Mouse (Mus musculus): ENCODE data around the gene Gjd3. TPM values are rescaled to one million over a fixed set of nuclear protein-coding genes. Genes with fewer than 3 reads are reported as not detected.

The Gjd3 gene
- polyA plus RNA-seq, 1 experiment from 2014 or later, result 0.56 TPM

DNA sequence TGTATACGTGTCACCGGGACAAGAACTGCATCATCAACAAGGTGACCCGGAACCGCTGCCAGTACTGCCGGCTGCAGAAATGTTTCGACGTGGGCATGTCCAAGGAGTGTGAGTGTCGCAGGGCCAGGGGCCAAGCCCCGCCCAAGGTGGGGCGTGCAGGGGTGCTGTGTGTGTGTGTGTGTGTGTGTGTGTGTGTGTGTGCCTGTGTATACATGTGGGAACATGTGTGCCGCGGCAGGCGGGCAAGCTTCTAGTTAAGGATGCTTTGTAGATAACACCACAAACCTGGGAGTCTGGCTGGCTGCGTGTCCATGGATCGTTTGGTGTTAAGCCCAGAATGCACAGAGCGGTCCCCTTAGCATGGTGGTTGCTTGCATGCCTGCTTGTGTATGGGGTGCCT is 14.7 kb downstream of the Gjd3 start:
- WGBS, result 54% methylated on average over 15 of the region's 16 CpGs
- Histone ChIP-seq H3K9ac (ENCODE audit: low read depth, low read length) (0 out of 2 replicates have a peak overlapping the region, but pooled peaks have one; percentile 8), H3K4me2 (ENCODE audit: low read depth, low read length) (no peak overlapping the region), H3K27me3 (replicated peaks; ENCODE audit: control insufficient read depth, insufficient read depth, low read length) (no peaks in the 10 kb centered on the region), H3K9me3 (ENCODE audit: control insufficient read depth, low read length) (no peaks in the 10 kb centered on the region), H3K4me3 (ENCODE audit: low read depth, low read length) (no peak overlapping the region), H3K36me3 (ENCODE audit: control insufficient read depth, insufficient read depth, low read length) (peaks cover 63% of the 10 kb centered on the region), H3K4me1 (ENCODE audit: control insufficient read depth, insufficient read depth, low read length) (peaks cover 79% of the 10 kb centered on the region), H3K27ac (replicated peaks; ENCODE audit: low read depth, low read length) (peak overlapping the region; percentile 68)
- DNase-seq (ENCODE audit: low spot score) (no peak), ATAC-seq (ENCODE audit: low read depth) (no peak)

DNA sequence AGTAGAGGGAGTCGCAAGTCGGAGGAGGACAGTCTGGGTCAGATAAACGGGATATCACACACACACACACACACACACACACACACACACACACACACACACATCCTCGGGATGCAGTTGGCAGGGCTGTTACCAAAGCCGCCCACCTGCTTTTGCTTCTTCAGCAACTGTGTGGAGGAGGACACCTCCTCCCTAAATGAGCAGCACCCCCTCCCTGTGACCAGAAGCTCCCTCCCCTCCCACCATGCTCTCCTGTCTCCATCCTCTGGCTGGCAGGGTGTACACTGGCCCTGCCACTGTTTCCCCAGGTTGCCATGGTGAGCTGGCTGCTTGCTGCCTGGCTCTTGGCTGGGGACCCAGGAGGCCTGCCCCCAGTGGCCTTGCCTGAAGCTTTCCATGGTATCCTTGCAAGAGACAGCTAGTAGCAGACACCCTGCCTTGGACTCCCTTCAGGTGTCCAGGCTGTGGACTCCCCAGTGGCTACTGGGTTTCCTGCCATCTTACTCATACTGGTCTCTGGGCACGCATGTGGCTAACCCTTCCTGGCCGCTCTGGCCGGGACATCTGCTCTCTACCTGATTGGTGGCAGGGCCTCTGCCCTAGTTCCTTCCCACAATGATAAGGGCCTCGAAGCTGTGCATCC is 16.2 kb downstream of the Gjd3 start:
- Histone ChIP-seq H3K9me3 (ENCODE audit: control insufficient read depth, low read length) (no peaks in the 10 kb centered on the region), H3K9ac (ENCODE audit: low read depth, low read length) (0 out of 2 replicates have a peak overlapping the region, but pooled peaks have one; percentile 7), H3K27ac (replicated peaks; ENCODE audit: low read depth, low read length) (peak overlapping the region; percentile 36), H3K36me3 (ENCODE audit: control insufficient read depth, insufficient read depth, low read length) (peaks cover 48% of the 10 kb centered on the region), H3K4me3 (ENCODE audit: low read depth, low read length) (no peak overlapping the region), H3K27me3 (replicated peaks; ENCODE audit: control insufficient read depth, insufficient read depth, low read length) (no peaks in the 10 kb centered on the region), H3K4me2 (ENCODE audit: low read depth, low read length) (peak overlapping the region; percentile 93; the same call in 1 of the 2 replicates), H3K4me1 (ENCODE audit: control insufficient read depth, insufficient read depth, low read length) (peaks cover 92% of the 10 kb centered on the region)
- DNase-seq (ENCODE audit: low spot score) (no peak), ATAC-seq (ENCODE audit: low read depth) (no peak)
- 42% methylated on average over 8 of the region's 9 CpGs for WGBS

- no peak for ATAC-seq (ENCODE audit: low read depth)
- Histone ChIP-seq H3K36me3 (ENCODE audit: control insufficient read depth, insufficient read depth, low read length) (peaks cover 38% of the 10 kb centered on the region), H3K27ac (replicated peaks; ENCODE audit: low read depth, low read length) (peak overlapping the region; percentile 85), H3K27me3 (replicated peaks; ENCODE audit: control insufficient read depth, insufficient read depth, low read length) (no peaks in the 10 kb centered on the region), H3K4me3 (ENCODE audit: low read depth, low read length) (peak overlapping the region; percentile 59; the same call in 1 of the 2 replicates), H3K4me2 (ENCODE audit: low read depth, low read length) (peak overlapping the region; percentile 93), H3K4me1 (ENCODE audit: control insufficient read depth, insufficient read depth, low read length) (peaks cover 96% of the 10 kb centered on the region), H3K9me3 (ENCODE audit: control insufficient read depth, low read length) (no peaks in the 10 kb centered on the region), H3K9ac (ENCODE audit: low read depth, low read length) (peak overlapping the region; percentile 47; the same call in 1 of the 2 replicates)
- 11% methylated on average over 11 of the region's 11 CpGs for WGBS
- peak; percentile 40 for DNase-seq (ENCODE audit: low spot score)
These were observed 17.3 kb downstream of the Gjd3 start for GRCm38 (mm10) chr11:98965416-98966077.

DNA sequence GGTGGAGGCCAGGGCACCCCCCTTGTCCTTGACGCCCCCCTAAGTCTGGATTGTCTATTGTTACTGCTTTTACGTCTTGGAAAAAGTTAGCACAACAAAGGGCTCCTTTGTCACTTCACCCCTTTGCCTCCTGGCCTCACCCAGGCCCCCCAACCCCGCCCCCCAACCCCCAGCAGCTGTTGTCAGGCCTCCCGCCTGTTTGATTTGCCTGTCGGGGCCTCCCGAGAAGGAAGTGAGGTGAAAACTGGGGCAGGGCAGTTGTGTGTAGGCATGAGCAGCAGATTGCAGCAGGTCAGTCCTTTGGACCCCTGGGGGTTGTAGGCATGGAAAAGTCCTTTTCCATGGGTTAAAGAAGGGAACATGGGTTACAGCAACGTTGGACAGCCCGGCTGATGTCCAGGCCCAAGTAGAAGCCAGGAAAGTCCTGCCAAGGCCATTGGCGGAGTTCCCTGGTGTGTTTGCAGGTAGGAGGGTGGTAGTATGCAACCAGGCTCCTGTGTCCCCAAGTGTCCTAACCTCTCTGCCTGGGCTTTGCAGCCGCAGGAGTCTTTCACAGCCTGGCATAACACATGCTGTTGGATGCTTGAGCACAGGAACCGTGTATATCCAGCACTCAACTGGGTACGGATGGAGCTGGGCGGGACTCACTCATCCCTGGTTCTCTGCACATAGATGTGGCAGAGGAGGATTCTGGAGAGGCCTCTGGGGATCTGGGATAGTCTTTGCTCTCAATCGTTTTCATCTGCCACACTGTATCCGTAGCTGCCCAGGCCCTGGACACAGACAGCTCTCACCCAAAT is 18.0 kb downstream of the Gjd3 start:
- DNase-seq (ENCODE audit: low spot score), result peak; percentile 60

GRCm38 (mm10) chr11:98964201-98964615 is 18.6 kb downstream of the Gjd3 start:
- H3K4me2 ChIP-seq (ENCODE audit: low read depth, low read length), result peak overlapping the region; percentile 93
- peak overlapping the region; percentile 59 for H3K4me3 ChIP-seq (ENCODE audit: low read depth, low read length)
- peak overlapping the region; percentile 85 for H3K27ac ChIP-seq (replicated peaks; ENCODE audit: low read depth, low read length)
- DNase-seq (ENCODE audit: low spot score) (no peak), ATAC-seq (ENCODE audit: low read depth) (no peak)
- H3K36me3 ChIP-seq (ENCODE audit: control insufficient read depth, insufficient read depth, low read length), result peaks cover 26% of the 10 kb centered on the region
- peak overlapping the region; percentile 51 for H3K9ac ChIP-seq (ENCODE audit: low read depth, low read length)
- 13% methylated on average over 6 of the region's 6 CpGs for WGBS
- H3K9me3 ChIP-seq (ENCODE audit: control insufficient read depth, low read length), result no peaks in the 10 kb centered on the region
- H3K4me1 ChIP-seq (ENCODE audit: control insufficient read depth, insufficient read depth, low read length), result peaks cover 92% of the 10 kb centered on the region
- no peaks in the 10 kb centered on the region for H3K27me3 ChIP-seq (replicated peaks; ENCODE audit: control insufficient read depth, insufficient read depth, low read length)

More for the DNA sequence above, 18.0 kb downstream of the Gjd3 start:
- H3K9me3 ChIP-seq (ENCODE audit: control insufficient read depth, low read length), result no peaks in the 10 kb centered on the region
- peak overlapping the region; percentile 47; the same call in 1 of the 2 replicates for H3K9ac ChIP-seq (ENCODE audit: low read depth, low read length)
- H3K4me2 ChIP-seq (ENCODE audit: low read depth, low read length), result peak overlapping the region; percentile 93
- H3K27me3 ChIP-seq (replicated peaks; ENCODE audit: control insufficient read depth, insufficient read depth, low read length), result no peaks in the 10 kb centered on the region
- ATAC-seq (ENCODE audit: low read depth), result no peak
- peak overlapping the region; percentile 59 for H3K4me3 ChIP-seq (ENCODE audit: low read depth, low read length)
- H3K36me3 ChIP-seq (ENCODE audit: control insufficient read depth, insufficient read depth, low read length), result peaks cover 30% of the 10 kb centered on the region
- 20% methylated on average over 15 of the region's 15 CpGs for WGBS
- H3K27ac ChIP-seq (replicated peaks; ENCODE audit: low read depth, low read length), result peak overlapping the region; percentile 85
- peaks cover 92% of the 10 kb centered on the region for H3K4me1 ChIP-seq (ENCODE audit: control insufficient read depth, insufficient read depth, low read length)

GRCm38 (mm10) chr11:98963191-98964021 is 19.4 kb downstream of the Gjd3 start:
- peak overlapping the region; percentile 93 for H3K4me2 ChIP-seq (ENCODE audit: low read depth, low read length)
- peak overlapping the region; percentile 85 for H3K27ac ChIP-seq (replicated peaks; ENCODE audit: low read depth, low read length)
- peak; percentile 95 for DNase-seq (ENCODE audit: low spot score)
- peak; percentile 81 for ATAC-seq (ENCODE audit: low read depth)
- peak overlapping the region; percentile 51 for H3K9ac ChIP-seq (ENCODE audit: low read depth, low read length)
- no peaks in the 10 kb centered on the region for H3K27me3 ChIP-seq (replicated peaks; ENCODE audit: control insufficient read depth, insufficient read depth, low read length)
- peaks cover 86% of the 10 kb centered on the region for H3K4me1 ChIP-seq (ENCODE audit: control insufficient read depth, insufficient read depth, low read length)
- H3K9me3 ChIP-seq (ENCODE audit: control insufficient read depth, low read length), result no peaks in the 10 kb centered on the region
- H3K4me3 ChIP-seq (ENCODE audit: low read depth, low read length), result peak overlapping the region; percentile 59
- peaks cover 20% of the 10 kb centered on the region for H3K36me3 ChIP-seq (ENCODE audit: control insufficient read depth, insufficient read depth, low read length)
- 2% methylated on average over 18 of the region's 32 CpGs for WGBS

- Histone ChIP-seq H3K27me3 (replicated peaks; ENCODE audit: control insufficient read depth, insufficient read depth, low read length) (no peaks in the 10 kb centered on the region), H3K9me3 (ENCODE audit: control insufficient read depth, low read length) (no peaks in the 10 kb centered on the region), H3K4me2 (ENCODE audit: low read depth, low read length) (peak overlapping the region; percentile 93), H3K4me1 (ENCODE audit: control insufficient read depth, insufficient read depth, low read length) (peaks cover 78% of the 10 kb centered on the region), H3K4me3 (ENCODE audit: low read depth, low read length) (peak overlapping the region; percentile 59), H3K27ac (replicated peaks; ENCODE audit: low read depth, low read length) (peak overlapping the region; percentile 85), H3K9ac (ENCODE audit: low read depth, low read length) (peak overlapping the region; percentile 51), H3K36me3 (ENCODE audit: control insufficient read depth, insufficient read depth, low read length) (peaks cover 19% of the 10 kb centered on the region)
- ATAC-seq (ENCODE audit: low read depth), result no peak
- 13% methylated on average over 12 of the region's 12 CpGs for WGBS
- DNase-seq (ENCODE audit: low spot score), result peak; percentile 23
These were observed 20.3 kb downstream of the Gjd3 start for GRCm38 (mm10) chr11:98962421-98963095.

Data from embryonic facial prominence, embryonic 14.5 days (tissue).